Mouse (Mus musculus) lung, postnatal 25 days (tissue): Measurements from ENCODE around the gene Trim10.
"Not testable (repeated sequence)": the region's sequence is repeated elsewhere in the genome, so short reads cannot be mapped to it uniquely, and the experiment has no call there.

Experiments used
- DNase-seq: peaks from one replicate; pipeline ENCODE4 v3.0.0; 2022; ENCODE audit warnings: low spot score

The Trim10 gene

GRCm38 (mm10) chr17:36858181-36858580 is 11.2 kb upstream of the Trim10 start:
- DNase-seq: no peak

DNA sequence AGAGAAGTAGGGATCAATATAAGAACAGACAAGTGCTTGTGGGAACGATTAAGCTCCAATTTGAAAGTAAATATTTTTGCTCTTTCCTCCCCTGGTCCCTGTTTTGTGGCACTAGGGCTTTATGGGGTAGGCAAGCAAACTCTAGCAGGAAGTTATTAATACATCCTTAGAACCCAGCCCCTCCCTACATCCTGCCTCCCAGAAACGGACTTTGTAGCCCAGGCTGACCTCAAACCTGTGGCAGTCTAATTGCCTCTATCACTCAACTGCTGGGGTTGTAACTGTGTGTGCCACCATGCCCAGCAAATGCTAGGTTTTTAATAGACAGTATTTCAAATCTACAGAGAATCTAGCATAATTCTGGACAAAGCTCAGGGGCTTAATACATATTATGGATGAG is 7.7 kb upstream of the Trim10 start:
- no peak for DNase-seq

GRCm38 (mm10) chr17:36866719-36867527 is 2.5 kb upstream of the Trim10 start, which contains the start of gene Trim15:
Gene Trim15, minus strand, starts transcription at chr17:36867210.
- DNase-seq: no peak

DNA sequence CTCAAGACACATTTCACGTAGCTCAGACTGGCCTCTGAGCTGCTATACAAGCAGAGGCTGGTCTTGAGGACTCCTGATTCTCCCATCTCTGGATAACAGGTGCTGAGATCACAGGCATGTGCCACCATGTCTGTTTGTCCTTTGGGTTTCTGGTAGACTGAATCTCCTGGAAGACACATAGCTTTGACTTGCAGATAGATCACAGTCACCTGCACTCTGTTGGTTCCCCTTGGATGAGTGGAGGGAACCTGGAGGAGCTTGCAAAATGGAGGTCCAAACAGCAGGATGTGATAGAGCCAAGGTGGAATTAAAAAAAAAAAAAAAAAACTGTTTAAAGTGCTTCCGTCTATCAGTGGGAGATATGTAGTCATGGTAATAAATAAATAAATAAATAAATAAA is 538 bp upstream of the Trim10 start:
- DNase-seq: no peak

DNA sequence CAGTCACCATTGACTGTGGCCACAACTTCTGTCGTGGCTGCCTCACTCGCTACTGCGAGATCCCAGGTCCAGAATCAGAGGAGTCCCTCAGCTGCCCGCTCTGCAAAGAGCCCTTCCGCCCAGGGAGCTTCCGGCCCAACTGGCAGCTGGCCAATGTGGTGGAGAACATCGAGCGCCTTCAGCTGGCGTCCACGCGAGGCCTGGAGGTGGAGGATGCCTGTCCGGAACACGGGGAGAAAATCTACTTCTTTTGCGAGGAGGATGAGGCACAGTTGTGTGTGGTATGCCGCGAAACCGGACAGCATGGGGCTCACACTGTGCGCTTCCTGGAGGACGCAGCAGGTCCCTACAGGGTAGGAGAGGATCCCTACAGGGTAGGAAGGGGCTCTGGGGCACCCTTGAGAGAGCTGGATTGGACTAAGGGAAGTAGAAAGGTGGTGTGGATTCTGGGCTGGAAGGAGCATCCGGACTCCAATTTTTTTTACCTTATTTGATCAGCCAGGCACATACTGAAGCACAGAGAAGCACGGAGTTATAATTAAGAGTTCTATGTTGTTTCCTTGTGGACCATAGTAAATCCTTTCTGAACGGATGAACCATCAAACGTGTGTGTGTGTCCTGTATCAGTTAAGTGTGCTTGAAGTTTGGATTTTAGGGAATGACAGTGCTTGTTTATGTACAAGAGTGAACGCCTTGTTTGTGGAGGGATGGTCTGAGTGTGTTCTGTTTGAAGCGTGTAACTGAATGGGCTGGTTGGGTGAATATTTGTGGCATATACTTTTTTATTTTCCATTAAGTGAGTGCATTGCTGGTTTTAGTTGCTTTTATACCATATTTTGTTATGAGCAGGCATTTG is 809 bp downstream of the Trim10 start:
- DNase-seq: no peak

DNA sequence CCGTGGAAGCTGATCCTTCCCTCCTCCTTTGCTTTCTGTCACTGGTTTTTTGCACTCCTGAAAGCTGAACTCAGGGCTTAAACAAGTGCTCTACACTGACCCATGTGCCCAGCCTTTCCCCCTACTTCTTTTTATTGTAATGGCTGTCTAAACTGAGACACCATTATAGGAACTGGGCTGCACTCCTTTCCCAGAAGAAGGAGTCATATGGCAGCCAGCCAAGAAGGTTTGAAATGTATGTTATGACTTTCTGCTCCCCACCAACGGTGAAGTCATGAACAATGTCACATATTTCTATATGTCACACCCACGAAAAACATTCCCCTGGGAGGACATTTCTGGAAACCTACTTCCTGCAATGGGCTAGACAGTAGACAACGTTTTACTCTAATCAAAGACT is 5.3 kb downstream of the Trim10 start:
- no peak for DNase-seq

- DNase-seq: no peak
Measured at GRCm38 (mm10) chr17:36883350-36883749, 14.0 kb downstream of the Trim10 start.

DNA sequence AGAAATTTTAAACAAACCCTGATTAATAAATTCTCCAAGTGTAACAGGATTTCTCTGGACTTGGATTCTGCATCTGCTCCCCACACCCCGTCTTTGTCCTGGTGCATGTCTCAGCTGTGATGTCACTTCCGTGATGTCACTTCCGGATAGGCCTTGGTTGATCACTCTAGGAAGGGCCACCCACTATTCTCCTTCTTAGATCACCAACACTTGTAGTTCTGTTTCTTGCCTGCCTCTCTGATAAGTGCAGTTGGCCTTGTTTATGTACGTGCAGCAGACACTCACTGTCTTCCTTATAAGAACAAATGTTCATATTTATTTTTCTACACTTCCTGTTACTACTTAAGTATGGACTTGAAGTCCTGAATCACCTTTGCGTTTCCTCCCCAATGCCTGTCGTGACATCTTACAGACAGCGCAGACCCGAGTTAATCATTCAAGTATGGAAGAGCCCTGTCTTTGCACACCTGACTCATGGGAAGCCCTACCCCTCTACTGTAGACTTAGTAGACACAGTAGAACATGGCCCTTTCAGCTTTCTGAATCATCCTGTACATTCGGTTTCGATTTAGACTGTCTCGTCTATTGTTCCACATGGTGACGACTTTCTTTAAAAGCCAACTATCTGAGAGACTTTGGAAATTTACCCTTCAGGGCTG is 15.9 kb downstream of the Trim10 start:
- DNase-seq: no peak

- no peak for DNase-seq
Measured at GRCm38 (mm10) chr17:36890073-36890903, 20.9 kb downstream of the Trim10 start, which contains the start of gene Trim40. Gene Trim40, minus strand, starts transcription at chr17:36890123.

- DNase-seq: not testable (repeated sequence)
Measured at GRCm38 (mm10) chr17:36891496-36891895, 22.1 kb downstream of the Trim10 start.

DNA sequence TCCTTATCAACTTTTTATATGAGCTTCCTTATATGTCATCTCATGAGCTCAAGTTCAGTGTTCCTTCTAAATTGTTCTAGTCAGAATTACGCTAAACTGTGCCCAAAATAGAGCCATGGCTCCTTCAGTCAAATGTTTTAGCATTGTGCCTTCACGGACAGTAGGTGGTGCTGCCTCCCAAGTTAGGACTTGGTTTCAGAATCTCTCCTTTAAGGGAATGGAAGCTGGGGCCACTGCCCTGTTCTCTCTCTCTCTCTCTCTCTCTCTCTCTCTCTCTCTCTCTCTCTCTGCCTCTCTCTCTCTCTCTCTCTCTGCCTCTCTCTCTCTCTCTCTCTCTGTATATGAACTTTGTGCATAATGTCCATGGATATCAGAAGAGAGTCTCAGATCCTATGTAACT is 23.0 kb downstream of the Trim10 start:
- DNase-seq: peak; percentile 18

- no peak for DNase-seq
Measured at GRCm38 (mm10) chr17:36893387-36893786, 24.0 kb downstream of the Trim10 start.

- DNase-seq: peak; percentile 32
Measured at GRCm38 (mm10) chr17:36896583-36896982, 27.2 kb downstream of the Trim10 start.

DNA sequence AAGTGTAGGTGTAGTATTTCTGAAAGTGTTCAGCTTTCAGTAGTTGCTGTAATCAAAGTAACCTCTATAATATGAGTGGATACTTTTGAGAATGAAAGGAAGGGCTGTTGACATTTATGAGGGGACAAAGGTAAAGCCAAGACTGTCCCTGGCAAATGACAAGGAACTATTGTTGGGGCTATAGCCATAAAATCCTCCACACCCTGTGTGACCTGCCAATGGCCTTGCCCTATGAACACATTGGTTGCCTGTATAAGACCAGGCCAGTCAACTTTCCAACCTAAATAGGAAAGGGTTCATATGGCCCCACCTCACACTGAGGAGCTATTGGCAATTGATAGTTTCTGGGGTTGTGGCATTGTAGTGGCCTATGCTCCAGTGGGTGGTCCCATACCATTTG is 27.7 kb downstream of the Trim10 start:
- DNase-seq: no peak

GRCm38 (mm10) chr17:36897552-36898205 is 28.3 kb downstream of the Trim10 start, which contains the start of gene Trim31:
Gene Trim31, plus strand, starts transcription at chr17:36898118.
- no peak for DNase-seq

GRCm38 (mm10) chr17:36899376-36899775 is 30.0 kb downstream of the Trim10 start:
- DNase-seq: no peak

DNA sequence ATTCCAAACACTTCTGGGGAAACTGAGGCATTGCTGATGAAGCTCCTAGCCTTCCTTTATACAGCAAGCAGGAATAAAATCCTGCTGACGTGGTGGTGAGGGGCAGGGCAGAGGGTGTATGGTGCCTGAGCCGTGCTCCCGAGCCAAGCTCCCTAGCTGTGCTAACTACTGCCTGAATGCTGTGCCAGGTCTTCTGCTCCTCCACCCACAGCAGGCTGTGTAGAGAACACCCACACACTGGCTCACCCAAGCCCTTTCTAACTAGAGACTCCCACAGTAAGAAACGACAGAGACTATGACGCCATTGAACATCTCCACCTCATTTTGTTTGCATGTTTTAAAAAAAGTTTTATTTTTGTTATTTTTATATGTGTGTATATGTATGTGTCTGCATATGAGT is 30.6 kb downstream of the Trim10 start:
- DNase-seq: no peak

DNA sequence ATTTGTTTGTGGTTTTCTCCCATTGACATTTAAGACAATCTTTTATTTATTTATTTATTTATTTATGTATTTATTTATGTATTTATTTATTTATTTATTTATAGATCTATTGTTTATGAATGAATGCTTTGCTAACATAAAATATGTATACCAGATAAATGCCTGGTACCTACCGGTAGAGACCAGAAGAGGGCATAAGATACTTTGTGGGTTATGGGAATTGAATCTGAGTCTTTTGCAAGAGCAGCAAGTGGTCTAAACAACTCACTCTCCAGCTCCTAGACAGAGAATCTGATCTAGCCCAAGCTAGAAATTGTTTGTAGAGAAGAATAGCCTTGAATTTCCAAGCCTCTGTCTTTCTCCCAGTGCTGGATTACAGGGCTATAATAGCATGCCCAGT is 31.3 kb downstream of the Trim10 start:
- no peak for DNase-seq

- DNase-seq: peak; percentile 9
Measured at GRCm38 (mm10) chr17:36903651-36904050, 34.3 kb downstream of the Trim10 start.

GRCm38 (mm10) chr17:36908235-36908634 is 38.9 kb downstream of the Trim10 start:
- DNase-seq: no peak

GRCm38 (mm10) chr17:36909802-36910201 is 40.4 kb downstream of the Trim10 start:
- DNase-seq: no peak
